Mouse (Mus musculus): ENCODE data around the gene Trim63. TPM values are rescaled to one million over a fixed set of nuclear protein-coding genes. Genes with fewer than 3 reads are reported as not detected.
A peak's percentile ranks its signal among the peaks of the same experiment; 100 is the strongest.
"Not testable (repeated sequence)": the region's sequence is repeated elsewhere in the genome, so short reads cannot be mapped to it uniquely, and the experiment has no call there.

Trim63 gene
- polyA plus RNA-seq, 1 experiment from 2014 or later, result 0.25 TPM

DNA sequence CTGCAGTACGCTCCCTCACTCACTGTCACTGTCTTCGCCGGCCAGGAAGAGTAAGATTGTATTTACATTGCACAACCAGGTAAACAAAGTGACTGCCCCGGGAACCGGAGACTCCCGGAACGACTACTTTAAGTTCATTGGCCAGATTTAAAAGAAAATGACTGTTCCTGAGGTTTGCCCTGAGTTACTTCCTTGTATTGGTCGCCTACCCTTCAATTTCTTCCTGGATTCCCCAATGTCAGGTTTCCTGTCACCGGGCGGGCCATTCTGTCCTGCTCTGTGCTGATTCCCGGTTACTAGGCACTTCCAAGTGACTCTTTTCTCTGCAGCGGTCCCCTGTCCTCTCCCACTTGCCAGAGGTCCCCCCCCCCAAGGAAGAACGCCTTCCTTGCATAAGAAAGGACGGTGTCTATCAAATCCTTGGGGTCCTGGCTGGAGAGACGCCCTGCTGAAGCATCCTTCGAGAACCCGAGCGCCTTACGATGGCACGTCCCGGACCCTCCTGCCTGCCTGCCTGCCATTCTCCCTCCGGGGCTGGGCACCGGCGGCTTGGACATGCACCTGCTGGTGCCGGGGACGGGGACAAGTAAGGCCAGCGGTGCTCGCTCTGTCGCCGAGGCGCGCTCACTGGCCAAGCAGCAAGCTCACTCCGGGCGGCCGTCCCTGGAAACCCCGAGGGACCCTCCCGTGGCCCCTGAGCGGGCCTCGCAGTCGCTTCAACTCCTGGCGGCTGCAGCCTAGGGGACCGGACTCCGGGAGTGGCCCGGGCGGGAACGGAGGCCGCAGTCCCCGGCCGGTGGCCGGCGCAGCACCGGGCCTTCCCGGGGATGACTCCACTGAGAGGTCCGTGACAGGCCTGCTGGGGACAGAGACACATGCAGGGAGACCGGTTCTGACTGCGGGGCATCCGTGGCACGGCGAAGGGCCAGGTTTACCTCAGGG, 28.4 kb upstream of the Trim63 start:
- Histone ChIP-seq H3K9me3 (replicated peaks; ENCODE audit: control insufficient read depth, low read length) (no peaks in the 10 kb centered on the region), H3K4me3 (ENCODE audit: low read depth, low read length) (peak overlapping the region; percentile 98), H3K27ac (ENCODE audit: low read length) (peak overlapping the region; percentile 99), H3K36me3 (ENCODE audit: control insufficient read depth, insufficient read depth) (peaks cover 22% of the 10 kb centered on the region), H3K4me2 (ENCODE audit: low read depth, low read length) (peak overlapping the region; percentile 62), H3K4me1 (ENCODE audit: control insufficient read depth, low read depth, low read length) (peaks cover 27% of the 10 kb centered on the region), H3K9ac (ENCODE audit: low read depth, low read length) (peak overlapping the region; percentile 98), H3K27me3 (ENCODE audit: control insufficient read depth, insufficient read depth, low read depth, low read length) (no peaks in the 10 kb centered on the region)
- ATAC-seq (ENCODE audit: low read depth), result peak; percentile 14
- WGBS (ENCODE audit: insufficient replicate concordance), result under 1% methylated on average over 59 of the region's 59 CpGs

DNA sequence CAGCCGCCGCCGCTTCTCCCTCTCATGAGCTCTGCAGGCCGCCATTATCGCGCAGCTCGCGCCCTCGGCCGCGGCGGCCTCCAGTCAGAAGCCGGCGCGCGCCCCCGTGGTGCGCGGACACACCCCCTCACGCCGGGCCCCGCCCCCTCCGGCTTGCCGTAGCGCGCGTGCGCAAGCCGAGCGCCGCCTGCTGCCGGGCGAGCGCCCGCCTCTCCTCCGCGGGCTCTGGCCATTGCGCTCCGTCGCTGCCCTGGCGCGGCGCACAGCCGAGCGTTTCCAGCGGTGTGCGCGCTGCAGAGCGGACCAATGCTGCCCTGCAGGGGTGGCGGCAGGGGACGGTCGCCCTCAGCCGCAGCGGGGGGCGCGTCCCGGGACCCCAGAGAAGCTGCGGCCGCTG, 27.8 kb upstream of the Trim63 start:
- Histone ChIP-seq H3K9me3 (replicated peaks; ENCODE audit: control insufficient read depth, low read length) (no peaks in the 10 kb centered on the region), H3K4me1 (ENCODE audit: control insufficient read depth, low read depth, low read length) (peaks cover 27% of the 10 kb centered on the region), H3K9ac (ENCODE audit: low read depth, low read length) (peak overlapping the region; percentile 98), H3K27ac (ENCODE audit: low read length) (peak overlapping the region; percentile 99), H3K4me2 (ENCODE audit: low read depth, low read length) (peak overlapping the region; percentile 92), H3K27me3 (ENCODE audit: control insufficient read depth, insufficient read depth, low read depth, low read length) (no peaks in the 10 kb centered on the region), H3K4me3 (ENCODE audit: low read depth, low read length) (peak overlapping the region; percentile 98), H3K36me3 (ENCODE audit: control insufficient read depth, insufficient read depth) (peaks cover 16% of the 10 kb centered on the region)
- peak; percentile 89 for ATAC-seq (ENCODE audit: low read depth)
- WGBS (ENCODE audit: insufficient replicate concordance), result under 1% methylated on average over 48 of the region's 59 CpGs

- H3K4me2 ChIP-seq (ENCODE audit: low read depth, low read length), result peak within 1 kb of the TSS; percentile 92
- H3K27ac ChIP-seq (ENCODE audit: low read length), result peak within 1 kb of the TSS; percentile 99
- WGBS (ENCODE audit: insufficient replicate concordance), result under 1% methylated on average over 43 of the region's 43 CpGs
- peak; percentile 71 for ATAC-seq (ENCODE audit: low read depth)
- peaks cover 27% of the 10 kb centered on the region for H3K4me1 ChIP-seq (ENCODE audit: control insufficient read depth, low read depth, low read length)
- peaks cover 14% of the 10 kb centered on the region for H3K36me3 ChIP-seq (ENCODE audit: control insufficient read depth, insufficient read depth)
- no peaks in the 10 kb centered on the region for H3K27me3 ChIP-seq (ENCODE audit: control insufficient read depth, insufficient read depth, low read depth, low read length)
- H3K9me3 ChIP-seq (replicated peaks; ENCODE audit: control insufficient read depth, low read length), result no peaks in the 10 kb centered on the region
- peak within 1 kb of the TSS; percentile 98 for H3K9ac ChIP-seq (ENCODE audit: low read depth, low read length)
- H3K4me3 ChIP-seq (ENCODE audit: low read depth, low read length), result peak within 1 kb of the TSS; percentile 98
These were observed 27.3 kb upstream of the Trim63 start, which contains the start of gene Pdik1l for GRCm38 (mm10) chr4:134287575-134288025. Gene Pdik1l, minus strand, starts transcription at chr4:134287895.

- 33% methylated on average over 11 of the region's 11 CpGs for WGBS (ENCODE audit: insufficient replicate concordance)
- Histone ChIP-seq H3K27me3 (ENCODE audit: control insufficient read depth, insufficient read depth, low read depth, low read length) (peaks cover 4% of the 10 kb centered on the region; the same call in 1 of the 2 replicates), H3K36me3 (ENCODE audit: control insufficient read depth, insufficient read depth) (peaks cover 7% of the 10 kb centered on the region), H3K9me3 (replicated peaks; ENCODE audit: control insufficient read depth, low read length) (no peaks in the 10 kb centered on the region), H3K9ac (ENCODE audit: low read depth, low read length) (peak overlapping the region; percentile 98), H3K4me1 (ENCODE audit: control insufficient read depth, low read depth, low read length) (peaks cover 27% of the 10 kb centered on the region), H3K27ac (ENCODE audit: low read length) (peak overlapping the region; percentile 99), H3K4me2 (ENCODE audit: low read depth, low read length) (peak overlapping the region; percentile 92), H3K4me3 (ENCODE audit: low read depth, low read length) (peak overlapping the region; percentile 98)
- no peak for ATAC-seq (ENCODE audit: low read depth)
These were observed 26.3 kb upstream of the Trim63 start for GRCm38 (mm10) chr4:134288397-134289256.

- 22% methylated on average over 7 of the region's 7 CpGs for WGBS (ENCODE audit: insufficient replicate concordance)
- no peak for ATAC-seq (ENCODE audit: low read depth)
These were observed 22.9 kb upstream of the Trim63 start for GRCm38 (mm10) chr4:134292067-134292466.

GRCm38 (mm10) chr4:134293061-134293691, 21.7 kb upstream of the Trim63 start:
- 56% methylated on average over 18 of the region's 18 CpGs for WGBS (ENCODE audit: insufficient replicate concordance)
- H3K27ac ChIP-seq (ENCODE audit: low read length), result no peak overlapping the region
- H3K4me1 ChIP-seq (ENCODE audit: control insufficient read depth, low read depth, low read length), result peaks cover 7% of the 10 kb centered on the region
- H3K4me3 ChIP-seq (ENCODE audit: low read depth, low read length), result no peak overlapping the region
- H3K27me3 ChIP-seq (ENCODE audit: control insufficient read depth, insufficient read depth, low read depth, low read length), result peaks cover 8% of the 10 kb centered on the region; the same call in 1 of the 2 replicates
- H3K36me3 ChIP-seq (ENCODE audit: control insufficient read depth, insufficient read depth), result no peaks in the 10 kb centered on the region
- no peak overlapping the region for H3K4me2 ChIP-seq (ENCODE audit: low read depth, low read length)
- H3K9me3 ChIP-seq (replicated peaks; ENCODE audit: control insufficient read depth, low read length), result peaks cover 3% of the 10 kb centered on the region; the same call in 1 of the 2 replicates
- ATAC-seq (ENCODE audit: low read depth), result no peak
- no peak overlapping the region for H3K9ac ChIP-seq (ENCODE audit: low read depth, low read length)

More at GRCm38 (mm10) chr4:134292067-134292466, 22.9 kb upstream of the Trim63 start:
- Histone ChIP-seq H3K27ac (ENCODE audit: low read length) (no peak overlapping the region), H3K9ac (ENCODE audit: low read depth, low read length) (no peak overlapping the region), H3K27me3 (ENCODE audit: control insufficient read depth, insufficient read depth, low read depth, low read length) (peaks cover 8% of the 10 kb centered on the region; the same call in 1 of the 2 replicates), H3K9me3 (replicated peaks; ENCODE audit: control insufficient read depth, low read length) (peaks cover 3% of the 10 kb centered on the region; the same call in 1 of the 2 replicates), H3K4me3 (ENCODE audit: low read depth, low read length) (no peak overlapping the region), H3K4me2 (ENCODE audit: low read depth, low read length) (no peak overlapping the region), H3K4me1 (ENCODE audit: control insufficient read depth, low read depth, low read length) (peaks cover 10% of the 10 kb centered on the region), H3K36me3 (ENCODE audit: control insufficient read depth, insufficient read depth) (no peaks in the 10 kb centered on the region)

DNA sequence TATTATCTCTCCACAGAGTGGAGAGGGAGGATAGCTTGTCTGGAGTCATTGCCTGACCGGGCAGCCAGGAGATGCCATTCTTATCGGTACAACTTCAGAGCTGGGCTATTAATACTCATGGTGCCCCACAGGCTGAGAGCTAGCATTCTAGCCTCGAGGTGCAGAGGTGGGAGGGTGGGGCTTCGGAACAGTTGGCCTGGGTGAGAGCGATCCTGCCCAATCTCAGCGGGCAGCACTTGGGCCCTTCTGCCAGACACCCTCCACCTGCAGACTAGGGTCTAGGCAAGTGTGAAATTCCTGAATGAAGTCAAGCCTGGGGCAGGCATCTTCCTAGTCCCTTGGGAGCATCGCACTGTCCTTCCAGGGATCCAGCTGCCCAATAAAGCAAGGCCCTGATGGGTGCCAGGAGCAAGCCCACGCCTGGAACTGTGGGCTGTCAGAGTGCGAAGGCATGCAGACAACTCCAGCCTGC, 21.2 kb upstream of the Trim63 start:
- 36% methylated on average over 9 of the region's 9 CpGs for WGBS (ENCODE audit: insufficient replicate concordance)
- ATAC-seq (ENCODE audit: low read depth), result no peak

GRCm38 (mm10) chr4:134296096-134296495, 18.8 kb upstream of the Trim63 start:
- not testable (repeated sequence) for H3K4me2 ChIP-seq (ENCODE audit: low read depth, low read length); ATAC-seq (ENCODE audit: low read depth); H3K36me3 ChIP-seq (ENCODE audit: control insufficient read depth, insufficient read depth); H3K27me3 ChIP-seq (ENCODE audit: control insufficient read depth, insufficient read depth, low read depth, low read length); H3K27ac ChIP-seq (ENCODE audit: low read length); H3K4me3 ChIP-seq (ENCODE audit: low read depth, low read length); H3K9ac ChIP-seq (ENCODE audit: low read depth, low read length); H3K9me3 ChIP-seq (replicated peaks; ENCODE audit: control insufficient read depth, low read length); H3K4me1 ChIP-seq (ENCODE audit: control insufficient read depth, low read depth, low read length)
- WGBS (ENCODE audit: insufficient replicate concordance), result 70% methylated on average over 4 of the region's 4 CpGs

More for the DNA sequence above, 21.2 kb upstream of the Trim63 start:
- Histone ChIP-seq H3K9ac (ENCODE audit: low read depth, low read length) (no peak overlapping the region), H3K4me2 (ENCODE audit: low read depth, low read length) (no peak overlapping the region), H3K9me3 (replicated peaks; ENCODE audit: control insufficient read depth, low read length) (peaks cover 3% of the 10 kb centered on the region; the same call in 1 of the 2 replicates), H3K4me3 (ENCODE audit: low read depth, low read length) (no peak overlapping the region), H3K27ac (ENCODE audit: low read length) (no peak overlapping the region), H3K27me3 (ENCODE audit: control insufficient read depth, insufficient read depth, low read depth, low read length) (peaks cover 8% of the 10 kb centered on the region; the same call in 1 of the 2 replicates), H3K36me3 (ENCODE audit: control insufficient read depth, insufficient read depth) (no peaks in the 10 kb centered on the region), H3K4me1 (ENCODE audit: control insufficient read depth, low read depth, low read length) (peaks cover 2% of the 10 kb centered on the region)

Measured in liver, embryonic 16.5 days (tissue).